Mouse (Mus musculus): ENCODE data around the gene Akr7a5.

- TF ChIP-seq CTCF (IDR thresholded peaks at IDR 0.05; ENCODE audit: extremely low read depth, insufficient read length, insufficient replicate concordance, low read depth, low read length) (no peak), POLR2A (IDR thresholded peaks at IDR 0.05; ENCODE audit: low read depth, low read length) (no peak)
Measured at GRCm38 (mm10) chr4:139301780-139302179, 8.8 kb upstream of the Akr7a5 start.
